Mouse (Mus musculus): Measurements from ENCODE around the gene Astn1. TPM values are rescaled to one million over a fixed set of nuclear protein-coding genes. Genes with fewer than 3 reads are reported as not detected.

Gene Astn1
- total and polyA plus RNA-seq, 3 experiments, result 0.35 to 0.42 TPM; not detected in 1

GRCm38 (mm10) chr1:158607201-158607600 lies 245.1 kb downstream of the Astn1 start (continued):
- TF ChIP-seq KAT2A (IDR thresholded peaks at IDR 0.05; ENCODE audit: insufficient replicate concordance, low read length) (0 out of 2 replicates have a peak, but pooled peaks have one; percentile 52), MYC (IDR thresholded peaks at IDR 0.05; ENCODE audit: low read depth, low read length) (peak; percentile 75; the same call in 1 of the 2 replicates), ETS1 (conservative IDR thresholded peaks at IDR 0.05; ENCODE audit: low read depth, low read length) (peak; percentile 95), MEF2A (IDR thresholded peaks at IDR 0.05; ENCODE audit: borderline replicate concordance, low read depth, low read length) (peak; percentile 97), USF2 (conservative IDR thresholded peaks at IDR 0.05; ENCODE audit: low read depth, low read length) (no peak), TBP (conservative IDR thresholded peaks at IDR 0.05; ENCODE audit: low read depth, low read length) (no peak; the same call in 1 of the 2 replicates), USF1 (IDR thresholded peaks at IDR 0.05; ENCODE audit: low read depth, low read length) (no peak), SIN3A (IDR thresholded peaks at IDR 0.05; ENCODE audit: low read length) (peak; percentile 95), ZC3H11A (IDR thresholded peaks at IDR 0.05; ENCODE audit: low read depth, low read length) (no peak), PAX5 (IDR thresholded peaks at IDR 0.05; ENCODE audit: low read length) (no peak), POLR2A (IDR thresholded peaks at IDR 0.05; ENCODE audit: low read depth, low read length) (no peak), ZMIZ1 (IDR thresholded peaks at IDR 0.05; ENCODE audit: low read depth, low read length) (peak; percentile 60; the same call in 1 of the 2 replicates), ZKSCAN1 (IDR thresholded peaks at IDR 0.05; ENCODE audit: borderline replicate concordance, low read depth, low read length) (no peak; the same call in 1 of the 2 replicates)

GRCm38 (mm10) chr1:158615202-158615601 lies 253.1 kb downstream of the Astn1 start:
- Histone ChIP-seq H3K4me2 (ENCODE audit: insufficient read depth, low read depth, poor library complexity, severe bottlenecking) (peak overlapping the region; percentile 91), H3K27me3 (replicated peaks) (no peaks in the 10 kb centered on the region), H3K4me1 (ENCODE audit: control insufficient read depth in 1 of 2, insufficient read depth in 2 of 2) (peaks cover 0 to 40% of the 10 kb centered on the region in 2 experiments; a peak in 2 of 4 replicates), H3K9me3 (replicated peaks; ENCODE audit: low read length) (peaks cover 4% of the 10 kb centered on the region), H3K9ac (ENCODE audit: insufficient read depth, low read depth) (no peak overlapping the region), H3K36me3 (replicated peaks in 1 of 2; ENCODE audit: control insufficient read depth in 1 of 2, insufficient read depth in 1 of 2, low read length in 1 of 2) (no peaks in the 10 kb centered on the region), H3K4me3 (replicated peaks in 1 of 3; ENCODE audit: low read depth in 2 of 3, low read length in 2 of 3, poor library complexity in 1 of 3) (no peak overlapping the region), H3K79me2 (replicated peaks; ENCODE audit: control insufficient read depth, extremely low read depth, insufficient read depth, poor library complexity, severe bottlenecking) (no peaks in the 10 kb centered on the region), H3K27ac (ENCODE audit: insufficient read depth, low read depth) (no peak overlapping the region; the same call in 1 of the 2 replicates)
- dilution Hi-C loops (cut with MboI; ENCODE audit: extremely low pct_ligation_motif_present, extremely low pct_unique_long_range_greater_than_20kb, low sequenced_read_pairs), result no loop called here
- in situ Hi-C loops (cut with MboI; ENCODE audit: low pct_ligation_motif_present, low pct_unique_long_range_greater_than_20kb, low sequenced_read_pairs), result no loop called here
- peak; percentile 82 for DNase-seq (ENCODE audit: extremely low read depth)
- TF ChIP-seq ZC3H11A (IDR thresholded peaks at IDR 0.05; ENCODE audit: low read depth, low read length) (no peak), IRF4 (IDR thresholded peaks at IDR 0.05; ENCODE audit: low read depth, low read length) (peak; percentile 84), EP300 (IDR thresholded peaks at IDR 0.05; ENCODE audit: low read length) (peak; percentile 93), ZNF384 (IDR thresholded peaks at IDR 0.05; ENCODE audit: low read depth, low read length) (peak; percentile 25; the same call in 1 of the 2 replicates), BHLHE40 (IDR thresholded peaks at IDR 0.05; ENCODE audit: low read depth, low read length) (peak; percentile 58), NRF1 (IDR thresholded peaks at IDR 0.05; ENCODE audit: low read depth, low read length) (no peak), MAX (IDR thresholded peaks at IDR 0.05; ENCODE audit: low read length) (peak; percentile 54), CHD1 (IDR thresholded peaks at IDR 0.05; ENCODE audit: low read depth, low read length) (no peak), POLR2AphosphoS2 (IDR thresholded peaks at IDR 0.05; ENCODE audit: low read depth, low read length) (no peak), MAZ (IDR thresholded peaks at IDR 0.05; ENCODE audit: low read depth, low read length) (0 out of 2 replicates have a peak, but pooled peaks have one; percentile 78), TBP (conservative IDR thresholded peaks at IDR 0.05; ENCODE audit: low read depth, low read length) (no peak), ETS1 (conservative IDR thresholded peaks at IDR 0.05; ENCODE audit: low read depth, low read length) (peak; percentile 54), NELFE (IDR thresholded peaks at IDR 0.05; ENCODE audit: low read depth, low read length) (no peak), CTCF (conservative IDR thresholded peaks at IDR 0.05 in 1 of 2, IDR thresholded peaks at IDR 0.05 in 1 of 2; ENCODE audit: low read depth in 2 of 2, low read length in 2 of 2) (no peak), JUN (IDR thresholded peaks at IDR 0.05; ENCODE audit: insufficient read depth, low read depth, low read length) (0 out of 2 replicates have a peak, but pooled peaks have one; percentile 37), E2F4 (IDR thresholded peaks at IDR 0.05; ENCODE audit: insufficient replicate concordance, low read depth, low read length) (peak; percentile 69; the same call in 1 of the 2 replicates), RCOR1 (conservative IDR thresholded peaks at IDR 0.05; ENCODE audit: low read depth, low read length) (peak; percentile 74; the same call in 1 of the 2 replicates), ELF1 (IDR thresholded peaks at IDR 0.05; ENCODE audit: low read depth, low read length) (peak; percentile 56; the same call in 1 of the 2 replicates), TCF12 (IDR thresholded peaks at IDR 0.05; ENCODE audit: low read depth, low read length) (peak; percentile 98), UBTF (IDR thresholded peaks at IDR 0.05; ENCODE audit: low read depth, low read length) (no peak), SMC3 (IDR thresholded peaks at IDR 0.05; ENCODE audit: low read depth, low read length) (no peak), POLR2A (IDR thresholded peaks at IDR 0.05; ENCODE audit: low read depth, low read length) (no peak), USF1 (IDR thresholded peaks at IDR 0.05; ENCODE audit: low read depth, low read length) (no peak), MAFK (IDR thresholded peaks at IDR 0.05; ENCODE audit: insufficient replicate concordance, low read length) (peak; percentile 61; the same call in 1 of the 2 replicates), SIN3A (IDR thresholded peaks at IDR 0.05; ENCODE audit: low read length) (peak; percentile 82), KAT2A (IDR thresholded peaks at IDR 0.05; ENCODE audit: insufficient replicate concordance, low read length) (no peak), ZMIZ1 (IDR thresholded peaks at IDR 0.05; ENCODE audit: low read depth, low read length) (no peak), CHD2 (IDR thresholded peaks at IDR 0.05; ENCODE audit: low read length) (peak; percentile 61; the same call in 1 of the 2 replicates), MYC (IDR thresholded peaks at IDR 0.05; ENCODE audit: low read depth, low read length) (peak; percentile 78), USF2 (conservative IDR thresholded peaks at IDR 0.05; ENCODE audit: low read depth, low read length) (no peak), JUND (conservative IDR thresholded peaks at IDR 0.05; ENCODE audit: low read depth, low read length) (peak; percentile 86), RAD21 (IDR thresholded peaks at IDR 0.05; ENCODE audit: low read depth, low read length) (no peak), MEF2A (IDR thresholded peaks at IDR 0.05; ENCODE audit: borderline replicate concordance, low read depth, low read length) (peak; percentile 86)

Measured in CH12.LX (cell line).